Mouse (Mus musculus) CH12.LX (cell line): ENCODE results near the gene Plekhm1. TPM values are rescaled to one million over a fixed set of nuclear protein-coding genes. Genes with fewer than 3 reads are reported as not detected.

Experiments
- DNase-seq: peaks from one replicate; pipeline ENCODE4 v3.0.0-alpha.2; 2013; ENCODE audit errors: extremely low read depth
- H3K27ac ChIP-seq: 2 replicates; pipeline ENCODE4 v1.5.1; 2012; ENCODE audit warnings: low read depth, mild to moderate bottlenecking, control low read depth, moderate library complexity; ENCODE audit not compliant: insufficient read depth
- H3K27me3 ChIP-seq: replicated peaks from 2 replicates; pipeline ENCODE3; 2012; ENCODE audit warnings: inconsistent platforms
- H3K36me3 ChIP-seq, 2 experiments: replicated peaks in 1 of 2; 2 replicates each; pipeline versions ENCODE3 to v1.6.1; 2012; ENCODE audit warnings: inconsistent platforms in 1 of 2, low read length in 1 of 2, mild to moderate bottlenecking in 1 of 2, mixed read lengths in 1 of 2, moderate library complexity in 1 of 2; ENCODE audit not compliant: control insufficient read depth in 1 of 2, insufficient read depth in 1 of 2
- H3K4me1 ChIP-seq, 2 experiments: 2 replicates each; pipeline ENCODE4 v1.6.1; 2012; ENCODE audit warnings: inconsistent platforms in 1 of 2, moderate library complexity in 1 of 2; ENCODE audit not compliant: insufficient read depth in 2 of 2, control insufficient read depth in 1 of 2
- H3K4me2 ChIP-seq: 2 replicates; pipeline ENCODE4 v1.6.1; 2012; ENCODE audit warnings: low read depth, mild to moderate bottlenecking, control low read depth; ENCODE audit not compliant: poor library complexity, insufficient read depth, severe bottlenecking
- H3K4me3 ChIP-seq, 3 experiments: fragments of 150-350 bp in 1 of 3; sonication (generic) in 1 of 3; replicated peaks in 1 of 3; 2 replicates each; pipeline versions ENCODE3 to v1.5.1; 2011 to 2012; ENCODE audit warnings: low read depth in 2 of 3, low read length in 2 of 3, mild to moderate bottlenecking in 2 of 3, moderate library complexity in 2 of 3, control low read depth in 1 of 3, improper control_type of control experiment in 1 of 3, inconsistent platforms in 1 of 3, mixed read lengths in 1 of 3; ENCODE audit not compliant: poor library complexity in 1 of 3
- H3K79me2 ChIP-seq: replicated peaks from 2 replicates; pipeline ENCODE4 v1.6.1; 2012; ENCODE audit warnings: mild to moderate bottlenecking, moderate library complexity; ENCODE audit not compliant: control insufficient read depth, poor library complexity, insufficient read depth, severe bottlenecking; ENCODE audit errors: extremely low read depth
- H3K9ac ChIP-seq: 2 replicates; pipeline ENCODE4 v1.6.1; 2012; ENCODE audit warnings: low read depth, mild to moderate bottlenecking, control low read depth, moderate library complexity; ENCODE audit not compliant: insufficient read depth
- H3K9me3 ChIP-seq: replicated peaks from 2 replicates; pipeline ENCODE3; 2012; ENCODE audit warnings: low read length, inconsistent platforms, mixed read lengths
- BHLHE40 ChIP-seq: IDR thresholded peaks from 2 replicates; pipeline ENCODE4 v1.6.1; 2011; ENCODE audit warnings: mild to moderate bottlenecking, low read depth, low read length, improper control_type of control experiment
- CTCF ChIP-seq, 2 experiments: IDR thresholded peaks in 1 of 2; conservative IDR thresholded peaks in 1 of 2; 2 replicates each; pipeline ENCODE4 v1.5.1; 2011 to 2012; ENCODE audit warnings: low read depth in 2 of 2, low read length in 2 of 2, improper control_type of control experiment in 1 of 2, inconsistent platforms in 1 of 2, mild to moderate bottlenecking in 1 of 2, moderate library complexity in 1 of 2
- EP300 ChIP-seq: IDR thresholded peaks from 2 replicates; pipeline ENCODE4 v1.6.1; 2011; ENCODE audit warnings: low read length, improper control_type of control experiment
- ETS1 ChIP-seq: conservative IDR thresholded peaks from 2 replicates; pipeline ENCODE4 v1.6.1; 2012; ENCODE audit warnings: low read depth, mild to moderate bottlenecking, inconsistent platforms, low read length, improper control_type of control experiment, moderate library complexity
- GABPA ChIP-seq: IDR thresholded peaks from 2 replicates; pipeline ENCODE4 v1.6.1; 2012; ENCODE audit warnings: low read depth, low read length, improper control_type of control experiment, inconsistent platforms; ENCODE audit not compliant: insufficient replicate concordance
- HCFC1 ChIP-seq: IDR thresholded peaks from 2 replicates; pipeline ENCODE4 v1.6.1; 2012; ENCODE audit warnings: low read depth, mild to moderate bottlenecking, inconsistent platforms, low read length, improper control_type of control experiment
- JUN ChIP-seq: IDR thresholded peaks from 2 replicates; pipeline ENCODE4 v1.6.1; 2011; ENCODE audit warnings: low read depth, mild to moderate bottlenecking, low read length, improper control_type of control experiment, moderate library complexity; ENCODE audit not compliant: insufficient read depth
- JUND ChIP-seq: conservative IDR thresholded peaks from 2 replicates; pipeline ENCODE4 v1.6.1; 2011; ENCODE audit warnings: low read depth, low read length, improper control_type of control experiment
- MEF2A ChIP-seq: IDR thresholded peaks from 2 replicates; pipeline ENCODE4 v1.6.1; 2014; ENCODE audit warnings: low read depth, mild to moderate bottlenecking, inconsistent platforms, low read length, improper control_type of control experiment, borderline replicate concordance
- MXI1 ChIP-seq: IDR thresholded peaks from 2 replicates; pipeline ENCODE4 v1.6.1; 2011; ENCODE audit warnings: mild to moderate bottlenecking, low read depth, low read length, improper control_type of control experiment
- POLR2A ChIP-seq: IDR thresholded peaks from 2 replicates; pipeline ENCODE4 v1.6.1; 2011; ENCODE audit warnings: low read depth, mild to moderate bottlenecking, improper control_type of control experiment, low read length
- POLR2AphosphoS2 ChIP-seq: IDR thresholded peaks from 2 replicates; pipeline ENCODE4 v1.6.1; 2011; ENCODE audit warnings: low read depth, low read length, improper control_type of control experiment
- RAD21 ChIP-seq: IDR thresholded peaks from 2 replicates; pipeline ENCODE4 v1.6.1; 2011; ENCODE audit warnings: low read depth, mild to moderate bottlenecking, low read length, improper control_type of control experiment, moderate library complexity
- SIN3A ChIP-seq: IDR thresholded peaks from 2 replicates; pipeline ENCODE4 v1.6.1; 2012; ENCODE audit warnings: low read length, improper control_type of control experiment, inconsistent platforms
- TCF12 ChIP-seq: IDR thresholded peaks from 2 replicates; pipeline ENCODE4 v1.6.1; 2014; ENCODE audit warnings: low read depth, mild to moderate bottlenecking, inconsistent platforms, low read length, improper control_type of control experiment
- ZC3H11A ChIP-seq: IDR thresholded peaks from 2 replicates; pipeline ENCODE4 v1.6.1; 2012; ENCODE audit warnings: low read depth, mild to moderate bottlenecking, inconsistent platforms, low read length, improper control_type of control experiment
- ZMIZ1 ChIP-seq: IDR thresholded peaks from 2 replicates; pipeline ENCODE4 v1.6.1; 2012; ENCODE audit warnings: low read depth, mild to moderate bottlenecking, inconsistent platforms, low read length, improper control_type of control experiment
- ZNF384 ChIP-seq: IDR thresholded peaks from 2 replicates; pipeline ENCODE4 v1.6.1; 2012; ENCODE audit warnings: low read depth, low read length, improper control_type of control experiment, inconsistent platforms
- dilution Hi-C: fragments of 300-500 bp; cut with MboI; formaldehyde crosslinking; loops from 2 replicates; pipeline ENCODE4 v1.14.3; 2020; ENCODE audit warnings: low sequenced_read_pairs; ENCODE audit not compliant: extremely low pct_unique_long_range_greater_than_20kb, extremely low pct_ligation_motif_present
- in situ Hi-C: fragments of 300-500 bp; cut with MboI; formaldehyde crosslinking; loops from 3 replicates; pipeline ENCODE4 v1.14.3; 2019; ENCODE audit warnings: low sequenced_read_pairs, low pct_ligation_motif_present, low pct_unique_long_range_greater_than_20kb, mixed read lengths
- polyA plus RNA-seq: library from polyadenylated mRNA; unstranded; fragments of >175 nt; gene quantifications from 2 replicates; pipeline ENCODE4 v1.2.1, GENCODE M21; 2012; ENCODE audit warnings: low read depth; ENCODE audit not compliant: insufficient read length
- total RNA-seq, 2 experiments: library from RNA; depleted of rRNA; stranded (reverse); fragments of 300-350 nt in 1 of 2; fragments of >200 nt in 1 of 2; gene quantifications; 2 replicates each; pipeline ENCODE4 v1.2.3; 2012 to 2014

Plekhm1 gene
- total and polyA plus RNA-seq, 3 experiments, result 3.5 to 23.2 (median 5.3) TPM

- TF ChIP-seq EP300 (peak; percentile 74), ZC3H11A (no peak), ZNF384 (peak; percentile 92), HCFC1 (no peak), ETS1 (peak; percentile 55; the same call in 1 of the 2 replicates)
Observed at GRCm38 (mm10) chr11:103352239-103352814, 60.2 kb downstream of the Plekhm1 start (continued).

GRCm38 (mm10) chr11:103350711-103351315 is 61.7 kb downstream of the Plekhm1 start:
- no peak for TF ChIP-seq RAD21
- no peak for TF ChIP-seq MXI1
- peak; percentile 32; the same call in 1 of the 2 replicates for TF ChIP-seq BHLHE40
- peak; percentile 37; the same call in 1 of the 2 replicates for TF ChIP-seq EP300
- TF ChIP-seq SIN3A, result no peak
- TF ChIP-seq HCFC1, result no peak
- TF ChIP-seq JUND, result no peak
- TF ChIP-seq POLR2A, result no peak
- no peak for TF ChIP-seq TCF12
- TF ChIP-seq JUN, result no peak
- TF ChIP-seq MEF2A, result peak; percentile 43; the same call in 1 of the 2 replicates
- 0 out of 2 replicates have a peak, but pooled peaks have one; percentile 30 for TF ChIP-seq POLR2AphosphoS2
- no peak for TF ChIP-seq GABPA
- TF ChIP-seq, all 38 proteins: peak for 4
- no peaks in the 10 kb centered on the region for H3K79me2 ChIP-seq
- H3K4me1 ChIP-seq, result peaks cover 14 to 54% of the 10 kb centered on the region in 2 experiments
- H3K4me3 ChIP-seq, result no peak overlapping the region
- no peak for DNase-seq
- no peak overlapping the region for H3K9ac ChIP-seq
- peaks cover 36% of the 10 kb centered on the region for H3K9me3 ChIP-seq
- H3K27me3 ChIP-seq, result no peaks in the 10 kb centered on the region
- in situ Hi-C loops, result no loop called here
- peaks cover 23 to 40% of the 10 kb centered on the region in 2 experiments for H3K36me3 ChIP-seq
- no peak overlapping the region for H3K27ac ChIP-seq
- dilution Hi-C loops, result no loop called here
- H3K4me2 ChIP-seq, result no peak overlapping the region

GRCm38 (mm10) chr11:103349699-103350098 is 62.8 kb downstream of the Plekhm1 start:
- H3K4me2 ChIP-seq, result no peak overlapping the region
- no peak overlapping the region for H3K9ac ChIP-seq
- H3K27ac ChIP-seq, result no peak overlapping the region
- H3K4me3 ChIP-seq, result no peak overlapping the region
- H3K4me1 ChIP-seq, result peaks cover 21 to 51% of the 10 kb centered on the region in 2 experiments
- in situ Hi-C loops, result no loop called here
- H3K79me2 ChIP-seq, result no peaks in the 10 kb centered on the region
- dilution Hi-C loops, result no loop called here
- no peak for DNase-seq
- TF ChIP-seq CTCF (conservative IDR thresholded peaks at IDR 0.05 in 1 of 2, IDR thresholded peaks at IDR 0.05 in 1 of 2; ENCODE audit: low read depth in 2 of 2, low read length in 2 of 2), result peak; percentile 24 to 53; a peak in 2 of 4 replicates
- no peak for TF ChIP-seq ZMIZ1
- TF ChIP-seq, all 38 proteins: peak for 1
- Histone ChIP-seq H3K9me3 (peaks cover 36% of the 10 kb centered on the region), H3K27me3 (no peaks in the 10 kb centered on the region), H3K36me3 (peaks cover 23 to 40% of the 10 kb centered on the region in 2 experiments)
